Mouse (Mus musculus): ENCODE results near the gene Mcm2.

GRCm38 (mm10) chr6:88937971-88938663, 39.5 kb upstream of the Mcm2 start:
- TF ChIP-seq CTCF (IDR thresholded peaks at IDR 0.05; ENCODE audit: low read depth) (no peak), EP300 (IDR thresholded peaks at IDR 0.05; ENCODE audit: low read depth) (no peak)

Measured in heart, postnatal 0 days (tissue).